Mouse (Mus musculus) ES-E14 (cell line): ENCODE measurements around the gene Slc25a34. TPM values are rescaled to one million over a fixed set of nuclear protein-coding genes. Genes with fewer than 3 reads are reported as not detected.

Experiments
- DNase-seq: peaks from one replicate; pipeline ENCODE4 v3.0.0-alpha.2; 2013; ENCODE audit warnings: low read depth, low spot score
- H3K27ac ChIP-seq: 2 replicates; pipeline ENCODE4 v1.5.1; 2012; ENCODE audit warnings: low read depth, mild to moderate bottlenecking, low read length, moderate library complexity, mixed read lengths; ENCODE audit not compliant: poor library complexity, insufficient read depth, severe bottlenecking
- H3K36me3 ChIP-seq: 2 replicates; pipeline ENCODE4 v1.6.1; 2012; ENCODE audit warnings: mild to moderate bottlenecking, low read length, moderate library complexity, mixed read lengths; ENCODE audit not compliant: control insufficient read depth, poor library complexity, insufficient read depth, severe bottlenecking
- H3K4me1 ChIP-seq, 2 experiments: fragments of 150-350 bp in 1 of 2; sonication (generic) in 1 of 2; 2 replicates each; pipeline ENCODE4 v1.6.1; 2012; ENCODE audit warnings: low read length in 2 of 2, mild to moderate bottlenecking in 1 of 2, mixed read lengths in 1 of 2; ENCODE audit not compliant: control insufficient read depth in 2 of 2, insufficient read depth in 2 of 2, poor library complexity in 1 of 2
- H3K4me3 ChIP-seq, 2 experiments: fragments of 150-350 bp in 1 of 2; sonication (generic) in 1 of 2; 2 replicates each; pipeline ENCODE4 v1.5.1; 2012; ENCODE audit warnings: low read length in 2 of 2, low read depth in 1 of 2, mild to moderate bottlenecking in 1 of 2, mixed read lengths in 1 of 2; ENCODE audit not compliant: insufficient read depth in 1 of 2, poor library complexity in 1 of 2, severe bottlenecking in 1 of 2
- H3K9ac ChIP-seq: 2 replicates; pipeline ENCODE4 v1.6.1; 2012; ENCODE audit warnings: low read depth, mild to moderate bottlenecking, low read length, mixed read lengths; ENCODE audit not compliant: poor library complexity, insufficient read depth, severe bottlenecking
- H3K9me3 ChIP-seq: fragments of 150-350 bp; sonication (generic); 2 replicates; pipeline ENCODE4 v1.6.1; 2012; ENCODE audit warnings: low read depth, mild to moderate bottlenecking, low read length; ENCODE audit not compliant: control insufficient read depth, insufficient read depth
- CHD2 ChIP-seq: IDR thresholded peaks from 2 replicates; pipeline ENCODE4 v1.6.1; 2014; ENCODE audit warnings: mild to moderate bottlenecking, low read depth, low read length, inconsistent platforms
- HCFC1 ChIP-seq: IDR thresholded peaks from 2 replicates; pipeline ENCODE4 v1.6.1; 2012; ENCODE audit warnings: low read length, inconsistent platforms, borderline replicate concordance; ENCODE audit not compliant: insufficient read depth
- MAFK ChIP-seq: IDR thresholded peaks from 2 replicates; pipeline ENCODE4 v1.6.1; 2014; ENCODE audit warnings: mild to moderate bottlenecking, low read depth, low read length, inconsistent platforms; ENCODE audit not compliant: insufficient read depth
- ZC3H11A ChIP-seq: IDR thresholded peaks from 2 replicates; pipeline ENCODE4 v1.6.1; 2012; ENCODE audit warnings: low read depth, mild to moderate bottlenecking, inconsistent platforms, low read length, borderline replicate concordance
- ZNF384 ChIP-seq: IDR thresholded peaks from 2 replicates; pipeline ENCODE4 v1.6.1; 2012; ENCODE audit warnings: low read depth, low read length, inconsistent platforms
- in situ Hi-C, 2 experiments: fragments of 600-800 bp; cut with MboI; formaldehyde crosslinking; loops; one replicate each; pipeline ENCODE4 v1.15.1; 2025; ENCODE audit warnings: low sequenced_read_pairs in 2 of 2, inconsistent platforms in 1 of 2; ENCODE audit not compliant: unreplicated experiment in 2 of 2
- total RNA-seq: library from RNA; depleted of rRNA; stranded (reverse); fragments of 300-350 nt; gene quantifications from 2 replicates; pipeline ENCODE4 v1.2.3, GENCODE M21; 2012

The Slc25a34 gene
- total RNA-seq, 1 experiment: 0.76 TPM

DNA sequence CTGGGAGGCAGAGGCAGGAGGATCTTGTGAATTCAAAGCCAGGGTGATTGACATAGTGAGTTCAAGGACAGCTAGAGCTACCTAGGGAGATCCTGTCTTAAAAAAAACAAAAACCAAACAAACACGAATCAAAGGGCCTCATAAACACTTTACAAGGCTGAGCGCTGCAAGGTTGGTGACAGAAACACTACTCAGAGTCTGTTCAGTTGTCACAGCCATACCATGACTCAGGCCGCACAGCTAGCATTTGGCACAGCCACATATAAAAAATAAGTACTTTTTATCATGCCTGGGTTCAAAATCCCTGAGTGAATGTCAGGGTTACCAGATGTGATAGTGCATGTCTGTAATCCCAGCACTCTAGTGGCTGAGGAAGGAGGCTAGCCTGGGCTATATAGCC is 23.6 kb upstream of the Slc25a34 start:
- Histone ChIP-seq H3K9ac (no peak overlapping the region), H3K36me3 (no peaks in the 10 kb centered on the region), H3K4me3 (no peak overlapping the region), H3K27ac (no peak overlapping the region), H3K4me1 (peaks cover 0 to 4% of the 10 kb centered on the region in 2 experiments; a peak in 1 of 4 replicates), H3K9me3 (no peaks in the 10 kb centered on the region)
- no peak for DNase-seq
- in situ Hi-C loops: no loop called here
- TF ChIP-seq CHD2 (no peak), MAFK (no peak), ZC3H11A (no peak), HCFC1 (no peak), ZNF384 (no peak)

DNA sequence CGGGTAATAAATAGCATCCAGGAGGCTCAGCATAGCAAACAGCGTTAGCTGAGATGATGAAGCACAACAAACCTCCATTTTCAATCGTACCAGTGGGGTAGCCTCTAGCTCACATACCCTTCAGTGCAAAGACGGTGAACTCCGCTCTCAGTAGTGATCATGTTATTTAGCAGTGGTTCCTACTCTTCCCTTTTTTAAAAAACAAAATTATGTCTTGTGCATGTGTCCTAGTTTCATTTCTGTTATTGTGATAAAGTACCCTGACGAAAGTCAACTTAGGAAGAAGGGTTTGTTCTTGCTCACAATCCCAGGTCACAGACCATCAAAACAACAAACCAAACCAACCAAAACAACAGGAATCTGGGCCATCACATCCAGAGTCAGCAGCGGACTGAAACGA is 22.4 kb upstream of the Slc25a34 start:
- in situ Hi-C loops: no loop called here
- Histone ChIP-seq H3K4me1 (peaks cover 0 to 8% of the 10 kb centered on the region in 2 experiments; a peak in 1 of 4 replicates), H3K36me3 (no peaks in the 10 kb centered on the region; the same call in 1 of the 2 replicates), H3K4me3 (no peak overlapping the region), H3K9me3 (no peaks in the 10 kb centered on the region), H3K9ac (no peak overlapping the region), H3K27ac (no peak overlapping the region)
- no peak for DNase-seq
- no peak for TF ChIP-seq HCFC1
- TF ChIP-seq ZNF384: no peak
- TF ChIP-seq CHD2: no peak

DNA sequence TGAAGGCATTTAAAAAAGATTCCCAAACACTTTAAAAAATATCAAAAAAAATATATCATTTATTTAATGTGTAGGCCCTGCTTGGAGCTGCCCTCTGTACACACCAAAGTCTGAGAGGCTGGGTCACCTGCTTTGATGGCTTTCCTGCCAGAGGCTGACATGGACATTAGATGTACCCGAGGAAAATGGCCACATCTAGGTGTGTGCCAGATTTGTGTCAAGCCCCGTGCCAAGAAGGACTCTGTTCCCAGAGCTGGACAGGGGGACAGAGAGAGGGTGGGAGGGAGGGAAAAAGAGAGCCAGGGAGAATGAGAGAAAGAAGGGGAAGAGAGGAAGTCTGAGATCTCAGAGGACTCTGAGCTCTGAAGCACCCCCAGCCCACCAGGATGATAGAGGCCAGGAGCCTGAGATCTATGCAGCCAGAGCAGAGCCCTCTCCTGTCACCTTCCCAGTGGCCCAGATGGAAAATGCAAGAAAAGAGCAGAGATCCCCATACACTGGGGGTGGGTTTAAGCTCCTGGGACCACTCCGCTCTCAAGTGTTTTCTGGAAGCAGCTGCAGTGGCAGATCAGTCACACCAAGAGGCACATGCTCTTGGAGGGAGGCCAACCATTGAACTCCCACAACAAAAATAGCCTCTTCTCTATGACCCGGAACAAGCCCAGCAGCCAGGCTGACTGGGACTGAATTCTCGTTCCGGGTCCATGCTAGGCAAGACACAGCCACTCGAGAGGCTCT is 19.7 kb upstream of the Slc25a34 start:
- H3K4me1 ChIP-seq: peaks cover 0 to 9% of the 10 kb centered on the region in 2 experiments; a peak in 1 of 4 replicates
- in situ Hi-C loops: no loop called here
- no peaks in the 10 kb centered on the region for H3K9me3 ChIP-seq
- no peak overlapping the region for H3K4me3 ChIP-seq
- H3K27ac ChIP-seq: no peak overlapping the region
- TF ChIP-seq CHD2 (no peak), ZNF384 (no peak), HCFC1 (no peak), ZC3H11A (no peak)
- H3K9ac ChIP-seq: no peak overlapping the region
- no peak for DNase-seq
- no peaks in the 10 kb centered on the region; the same call in 1 of the 2 replicates for H3K36me3 ChIP-seq

GRCm38 (mm10) chr4:141641961-141642811 is 18.6 kb upstream of the Slc25a34 start:
- H3K9me3 ChIP-seq: no peaks in the 10 kb centered on the region
- in situ Hi-C loops: no loop called here
- 0 out of 2 replicates have a peak overlapping the region, but pooled peaks have one; percentile 19 for H3K9ac ChIP-seq
- DNase-seq: no peak
- TF ChIP-seq HCFC1 (no peak), MAFK (no peak), ZNF384 (no peak), ZC3H11A (no peak), CHD2 (no peak)
- H3K4me1 ChIP-seq: peaks cover 0 to 9% of the 10 kb centered on the region in 2 experiments; a peak in 1 of 4 replicates
- H3K27ac ChIP-seq: no peak overlapping the region
- H3K36me3 ChIP-seq: no peaks in the 10 kb centered on the region; the same call in 1 of the 2 replicates
- H3K4me3 ChIP-seq: peak overlapping the region; percentile 9 to 20; a peak in 1 of 4 replicates
